Mouse (Mus musculus) kidney, adult 2 months (tissue): ENCODE measurements around the gene Metrnl.

Experiments used
- CTCF ChIP-seq: fragments of 200-500 bp; conservative IDR thresholded peaks from 2 replicates; pipeline ENCODE4 v1.5.1; 2011; ENCODE audit warnings: low read depth, mild to moderate bottlenecking, control low read depth, low read length, moderate library complexity, mixed read lengths; ENCODE audit not compliant: insufficient read depth, insufficient read length
- POLR2A ChIP-seq: fragments of 200-500 bp; IDR thresholded peaks from one replicate; pipeline ENCODE4 v1.6.1; 2011; ENCODE audit warnings: low read depth, low read length, control low read depth

- TF ChIP-seq POLR2A (no peak), CTCF (no peak)
Observed at GRCm38 (mm10) chr11:121688024-121688423, 13.3 kb upstream of the Metrnl start.
